Mouse (Mus musculus) megakaryocyte, embryonic 14.5 days (primary cell): ENCODE measurements around the gene Tbxa2r.

ENCODE experiments used
- FLI1 ChIP-seq: IDR thresholded peaks from 2 replicates; pipeline ENCODE4 v1.6.1; 2012; ENCODE audit warnings: low read length, inconsistent platforms, mixed read lengths
- GATA1 ChIP-seq: IDR thresholded peaks from 3 replicates; pipeline ENCODE4 v1.6.1; 2012; ENCODE audit warnings: mixed read lengths, low read length, inconsistent platforms, borderline replicate concordance

GRCm38 (mm10) chr10:81317273-81317672, 11.3 kb upstream of the Tbxa2r start:
- TF ChIP-seq GATA1 = no peak
- no peak for TF ChIP-seq FLI1
